Mouse (Mus musculus): Measurements from ENCODE around the gene Map10. TPM values are rescaled to one million over a fixed set of nuclear protein-coding genes. Genes with fewer than 3 reads are reported as not detected.

Map10 gene
- total and polyA plus RNA-seq, 3 experiments, result 0.05 TPM; not detected in 2

GRCm38 (mm10) chr8:125686221-125686865 lies 16.7 kb downstream of the Map10 start:
- Histone ChIP-seq H3K27me3 (ENCODE audit: insufficient read depth, low read length) (no peaks in the 10 kb centered on the region), H3K36me3 (replicated peaks) (no peaks in the 10 kb centered on the region), H3K9me3 (replicated peaks) (peaks cover 64% of the 10 kb centered on the region), H3K4me3 (ENCODE audit: low read depth, low read length) (no peak overlapping the region), H3K4me1 (ENCODE audit: insufficient read depth, low read depth, low read length) (no peaks in the 10 kb centered on the region)
- no peak for DNase-seq (ENCODE audit: low spot score)
- TF ChIP-seq GATA2 (IDR thresholded peaks at IDR 0.05; ENCODE audit: borderline replicate concordance, low read depth, low read length) (no peak), GATA1 (IDR thresholded peaks at IDR 0.05; ENCODE audit: borderline replicate concordance, low read length) (no peak), CTCF (IDR thresholded peaks at IDR 0.05; ENCODE audit: low read depth, low read length) (no peak), TAL1 (conservative IDR thresholded peaks at IDR 0.05; ENCODE audit: low read depth, low read length) (no peak), POLR2AphosphoS5 (IDR thresholded peaks at IDR 0.05; ENCODE audit: insufficient replicate concordance, low read depth, low read length) (no peak)
- no peak for ATAC-seq (ENCODE audit: extremely low read depth, insufficient number of reproducible peaks, low FRiP score, poor library complexity, severe bottlenecking)

- H3K4me3 ChIP-seq (ENCODE audit: low read depth, low read length), result no peak overlapping the region
- peaks cover 70% of the 10 kb centered on the region for H3K9me3 ChIP-seq (replicated peaks)
- TF ChIP-seq TAL1 (conservative IDR thresholded peaks at IDR 0.05; ENCODE audit: low read depth, low read length), result no peak
- TF ChIP-seq POLR2AphosphoS5 (IDR thresholded peaks at IDR 0.05; ENCODE audit: insufficient replicate concordance, low read depth, low read length), result no peak
- TF ChIP-seq GATA1 (IDR thresholded peaks at IDR 0.05; ENCODE audit: borderline replicate concordance, low read length), result no peak
- TF ChIP-seq GATA2 (IDR thresholded peaks at IDR 0.05; ENCODE audit: borderline replicate concordance, low read depth, low read length), result no peak
- TF ChIP-seq CTCF (IDR thresholded peaks at IDR 0.05; ENCODE audit: low read depth, low read length), result no peak
- no peaks in the 10 kb centered on the region for H3K36me3 ChIP-seq (replicated peaks)
- DNase-seq (ENCODE audit: low spot score) (no peak), ATAC-seq (ENCODE audit: extremely low read depth, insufficient number of reproducible peaks, low FRiP score, poor library complexity, severe bottlenecking) (no peak)
- no peaks in the 10 kb centered on the region for H3K4me1 ChIP-seq (ENCODE audit: insufficient read depth, low read depth, low read length)
- H3K27me3 ChIP-seq (ENCODE audit: insufficient read depth, low read length), result no peaks in the 10 kb centered on the region
These were observed 20.7 kb downstream of the Map10 start for GRCm38 (mm10) chr8:125690166-125690915.

- DNase-seq (ENCODE audit: low spot score), result no peak
- Histone ChIP-seq H3K27me3 (ENCODE audit: insufficient read depth, low read length) (no peaks in the 10 kb centered on the region), H3K4me3 (ENCODE audit: low read depth, low read length) (no peak overlapping the region), H3K4me1 (ENCODE audit: insufficient read depth, low read depth, low read length) (no peaks in the 10 kb centered on the region), H3K36me3 (replicated peaks) (no peaks in the 10 kb centered on the region), H3K9me3 (replicated peaks) (peaks cover 65% of the 10 kb centered on the region)
- no peak for ATAC-seq (ENCODE audit: extremely low read depth, insufficient number of reproducible peaks, low FRiP score, poor library complexity, severe bottlenecking)
- TF ChIP-seq GATA1 (IDR thresholded peaks at IDR 0.05; ENCODE audit: borderline replicate concordance, low read length), result no peak
These were observed 21.3 kb downstream of the Map10 start for GRCm38 (mm10) chr8:125690961-125691360.

GRCm38 (mm10) chr8:125692447-125692846 lies 22.8 kb downstream of the Map10 start:
- ATAC-seq (ENCODE audit: extremely low read depth, insufficient number of reproducible peaks, low FRiP score, poor library complexity, severe bottlenecking) (no peak), DNase-seq (ENCODE audit: low spot score) (no peak)
- H3K27me3 ChIP-seq (ENCODE audit: insufficient read depth, low read length), result no peaks in the 10 kb centered on the region
- H3K9me3 ChIP-seq (replicated peaks), result peaks cover 76% of the 10 kb centered on the region
- no peaks in the 10 kb centered on the region for H3K4me1 ChIP-seq (ENCODE audit: insufficient read depth, low read depth, low read length)
- H3K36me3 ChIP-seq (replicated peaks), result no peaks in the 10 kb centered on the region
- H3K4me3 ChIP-seq (ENCODE audit: low read depth, low read length), result no peak overlapping the region
- no peak for TF ChIP-seq GATA2 (IDR thresholded peaks at IDR 0.05; ENCODE audit: borderline replicate concordance, low read depth, low read length)
- TF ChIP-seq CTCF (IDR thresholded peaks at IDR 0.05; ENCODE audit: low read depth, low read length), result no peak
- TF ChIP-seq TAL1 (conservative IDR thresholded peaks at IDR 0.05; ENCODE audit: low read depth, low read length), result no peak
- no peak for TF ChIP-seq POLR2AphosphoS5 (IDR thresholded peaks at IDR 0.05; ENCODE audit: insufficient replicate concordance, low read depth, low read length)
- TF ChIP-seq GATA1 (IDR thresholded peaks at IDR 0.05; ENCODE audit: borderline replicate concordance, low read length), result no peak

- ATAC-seq (ENCODE audit: extremely low read depth, insufficient number of reproducible peaks, low FRiP score, poor library complexity, severe bottlenecking) (no peak), DNase-seq (ENCODE audit: low spot score) (no peak)
- TF ChIP-seq TAL1 (conservative IDR thresholded peaks at IDR 0.05; ENCODE audit: low read depth, low read length) (no peak), POLR2AphosphoS5 (IDR thresholded peaks at IDR 0.05; ENCODE audit: insufficient replicate concordance, low read depth, low read length) (no peak), GATA2 (IDR thresholded peaks at IDR 0.05; ENCODE audit: borderline replicate concordance, low read depth, low read length) (no peak), GATA1 (IDR thresholded peaks at IDR 0.05; ENCODE audit: borderline replicate concordance, low read length) (no peak), CTCF (IDR thresholded peaks at IDR 0.05; ENCODE audit: low read depth, low read length) (no peak)
- H3K4me3 ChIP-seq (ENCODE audit: low read depth, low read length), result no peak overlapping the region
- H3K4me1 ChIP-seq (ENCODE audit: insufficient read depth, low read depth, low read length), result no peaks in the 10 kb centered on the region
- no peaks in the 10 kb centered on the region for H3K27me3 ChIP-seq (ENCODE audit: insufficient read depth, low read length)
- H3K9me3 ChIP-seq (replicated peaks), result peaks cover 76% of the 10 kb centered on the region
- H3K36me3 ChIP-seq (replicated peaks), result no peaks in the 10 kb centered on the region
These were observed 23.6 kb downstream of the Map10 start for GRCm38 (mm10) chr8:125693197-125693596.

- Histone ChIP-seq H3K9me3 (replicated peaks) (peaks cover 73% of the 10 kb centered on the region), H3K27me3 (ENCODE audit: insufficient read depth, low read length) (no peaks in the 10 kb centered on the region), H3K4me3 (ENCODE audit: low read depth, low read length) (no peak overlapping the region), H3K4me1 (ENCODE audit: insufficient read depth, low read depth, low read length) (no peaks in the 10 kb centered on the region), H3K36me3 (replicated peaks) (no peaks in the 10 kb centered on the region)
- TF ChIP-seq GATA2 (IDR thresholded peaks at IDR 0.05; ENCODE audit: borderline replicate concordance, low read depth, low read length), result no peak
- no peak for TF ChIP-seq GATA1 (IDR thresholded peaks at IDR 0.05; ENCODE audit: borderline replicate concordance, low read length)
- TF ChIP-seq TAL1 (conservative IDR thresholded peaks at IDR 0.05; ENCODE audit: low read depth, low read length), result no peak
- TF ChIP-seq CTCF (IDR thresholded peaks at IDR 0.05; ENCODE audit: low read depth, low read length), result no peak
- no peak for ATAC-seq (ENCODE audit: extremely low read depth, insufficient number of reproducible peaks, low FRiP score, poor library complexity, severe bottlenecking)
- DNase-seq (ENCODE audit: low spot score), result no peak
These were observed 26.3 kb downstream of the Map10 start for GRCm38 (mm10) chr8:125695951-125696350.

Data from G1E (cell line).